Mouse (Mus musculus): ENCODE results near the gene Arhgef28. TPM values are rescaled to one million over a fixed set of nuclear protein-coding genes. Genes with fewer than 3 reads are reported as not detected.
"Not testable (repeated sequence)": the region's sequence is repeated elsewhere in the genome, so short reads cannot be mapped to it uniquely, and the experiment has no call there.

The Arhgef28 gene
- polyA plus RNA-seq, 1 experiment from 2014 or later = 9.4 TPM

DNA sequence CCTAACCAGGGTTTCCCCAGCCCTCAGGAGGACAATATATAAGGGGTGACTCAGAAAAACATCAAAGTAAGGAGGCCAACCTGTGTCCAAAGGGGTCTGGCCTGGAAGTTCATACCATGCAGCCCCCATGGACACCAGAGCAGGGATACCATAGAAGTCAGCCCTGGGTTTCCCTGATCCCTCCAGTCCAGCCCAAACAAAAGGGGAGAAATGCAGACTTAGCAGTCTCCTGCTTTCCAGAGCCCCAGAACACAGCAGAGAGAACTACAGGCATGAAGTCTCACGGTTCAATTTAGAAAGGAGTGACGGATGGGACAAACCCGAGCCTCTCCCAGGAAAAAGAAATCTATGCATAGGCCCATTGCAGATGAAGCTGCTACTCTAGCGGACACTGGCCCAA is 91.2 kb downstream of the Arhgef28 start:
- Histone ChIP-seq H3K4me3 (ENCODE audit: low read depth, low read length) (no peak overlapping the region), H3K4me2 (ENCODE audit: low read depth, low read length) (no peak overlapping the region), H3K9ac (ENCODE audit: low read depth, low read length) (no peak overlapping the region), H3K27me3 (replicated peaks; ENCODE audit: control insufficient read depth, insufficient read depth, low read length) (no peaks in the 10 kb centered on the region), H3K9me3 (ENCODE audit: control insufficient read depth, low read length) (peaks cover 3% of the 10 kb centered on the region; the same call in 1 of the 2 replicates), H3K36me3 (ENCODE audit: control insufficient read depth, insufficient read depth, low read length) (no peaks in the 10 kb centered on the region), H3K27ac (replicated peaks; ENCODE audit: low read depth, low read length) (no peak overlapping the region), H3K4me1 (ENCODE audit: control insufficient read depth, insufficient read depth, low read length) (no peaks in the 10 kb centered on the region)
- DNase-seq (ENCODE audit: low spot score) (no peak), ATAC-seq (ENCODE audit: low read depth) (no peak)
- 69% methylated on average over 4 of the region's 4 CpGs for WGBS

DNA sequence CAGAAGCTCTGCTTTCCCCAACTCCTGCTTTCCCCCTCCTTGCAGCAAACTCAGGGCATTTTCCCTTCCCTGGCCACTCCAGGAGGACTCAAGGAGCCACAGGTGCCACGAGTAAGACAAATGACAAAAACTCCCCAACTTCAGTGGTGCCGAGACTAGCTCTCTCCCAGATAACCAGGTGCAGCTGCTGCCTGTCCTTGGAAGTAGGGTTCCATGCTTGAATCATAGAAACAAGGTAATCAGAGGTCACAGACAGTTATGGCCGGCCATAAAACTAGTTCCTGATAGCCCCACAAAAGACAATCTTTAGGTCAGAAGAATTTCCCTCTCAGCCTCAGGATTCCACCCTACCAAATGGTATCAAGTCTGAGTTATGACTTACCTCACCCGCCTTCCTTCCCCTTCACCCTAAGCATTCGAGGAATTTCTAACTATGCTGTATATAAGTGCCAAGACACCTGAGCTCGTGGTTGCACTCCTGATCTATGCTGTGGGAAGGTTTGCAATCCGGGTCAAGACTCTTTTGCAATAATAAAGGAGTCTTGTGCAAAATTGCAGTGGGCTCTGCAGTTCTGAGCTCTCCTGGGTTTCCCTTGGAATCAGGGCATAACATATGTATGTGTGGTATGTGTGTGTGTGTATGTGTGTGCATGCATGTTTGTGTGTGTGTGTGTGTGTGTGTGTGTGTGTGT is 93.3 kb downstream of the Arhgef28 start:
- 60% methylated on average over 7 of the region's 7 CpGs for WGBS
- no peaks in the 10 kb centered on the region for H3K27me3 ChIP-seq (replicated peaks; ENCODE audit: control insufficient read depth, insufficient read depth, low read length)
- no peaks in the 10 kb centered on the region for H3K4me1 ChIP-seq (ENCODE audit: control insufficient read depth, insufficient read depth, low read length)
- no peak overlapping the region for H3K4me2 ChIP-seq (ENCODE audit: low read depth, low read length)
- ATAC-seq (ENCODE audit: low read depth) = no peak
- H3K9me3 ChIP-seq (ENCODE audit: control insufficient read depth, low read length) = no peaks in the 10 kb centered on the region
- DNase-seq (ENCODE audit: low spot score) = no peak
- H3K9ac ChIP-seq (ENCODE audit: low read depth, low read length) = no peak overlapping the region
- H3K27ac ChIP-seq (replicated peaks; ENCODE audit: low read depth, low read length) = no peak overlapping the region
- no peaks in the 10 kb centered on the region for H3K36me3 ChIP-seq (ENCODE audit: control insufficient read depth, insufficient read depth, low read length)
- no peak overlapping the region for H3K4me3 ChIP-seq (ENCODE audit: low read depth, low read length)

- 75% methylated on average over 5 of the region's 5 CpGs for WGBS
- Histone ChIP-seq H3K4me2 (ENCODE audit: low read depth, low read length) (no peak overlapping the region), H3K4me3 (ENCODE audit: low read depth, low read length) (no peak overlapping the region), H3K27ac (replicated peaks; ENCODE audit: low read depth, low read length) (no peak overlapping the region), H3K36me3 (ENCODE audit: control insufficient read depth, insufficient read depth, low read length) (no peaks in the 10 kb centered on the region), H3K27me3 (replicated peaks; ENCODE audit: control insufficient read depth, insufficient read depth, low read length) (no peaks in the 10 kb centered on the region), H3K9me3 (ENCODE audit: control insufficient read depth, low read length) (no peaks in the 10 kb centered on the region), H3K9ac (ENCODE audit: low read depth, low read length) (no peak overlapping the region), H3K4me1 (ENCODE audit: control insufficient read depth, insufficient read depth, low read length) (no peaks in the 10 kb centered on the region)
- DNase-seq (ENCODE audit: low spot score) (no peak), ATAC-seq (ENCODE audit: low read depth) (no peak)
These were observed 94.7 kb downstream of the Arhgef28 start for GRCm38 (mm10) chr13:98111531-98111930.

- H3K4me2 ChIP-seq (ENCODE audit: low read depth, low read length) = no peak overlapping the region
- no peak overlapping the region for H3K27ac ChIP-seq (replicated peaks; ENCODE audit: low read depth, low read length)
- H3K27me3 ChIP-seq (replicated peaks; ENCODE audit: control insufficient read depth, insufficient read depth, low read length) = no peaks in the 10 kb centered on the region
- WGBS = 43% methylated on average over 2 of the region's 2 CpGs
- DNase-seq (ENCODE audit: low spot score) (peak; percentile 66), ATAC-seq (ENCODE audit: low read depth) (peak; percentile 71; the same call in 1 of the 2 replicates)
- no peaks in the 10 kb centered on the region for H3K36me3 ChIP-seq (ENCODE audit: control insufficient read depth, insufficient read depth, low read length)
- H3K4me3 ChIP-seq (ENCODE audit: low read depth, low read length) = no peak overlapping the region
- H3K9ac ChIP-seq (ENCODE audit: low read depth, low read length) = no peak overlapping the region
- no peaks in the 10 kb centered on the region for H3K4me1 ChIP-seq (ENCODE audit: control insufficient read depth, insufficient read depth, low read length)
- no peaks in the 10 kb centered on the region for H3K9me3 ChIP-seq (ENCODE audit: control insufficient read depth, low read length)
These were observed 95.2 kb downstream of the Arhgef28 start for GRCm38 (mm10) chr13:98111021-98111420.

- H3K36me3 ChIP-seq (ENCODE audit: control insufficient read depth, insufficient read depth, low read length); ATAC-seq (ENCODE audit: low read depth); H3K9me3 ChIP-seq (ENCODE audit: control insufficient read depth, low read length); H3K4me1 ChIP-seq (ENCODE audit: control insufficient read depth, insufficient read depth, low read length); H3K4me2 ChIP-seq (ENCODE audit: low read depth, low read length); H3K4me3 ChIP-seq (ENCODE audit: low read depth, low read length); DNase-seq (ENCODE audit: low spot score); H3K27ac ChIP-seq (replicated peaks; ENCODE audit: low read depth, low read length); H3K9ac ChIP-seq (ENCODE audit: low read depth, low read length); H3K27me3 ChIP-seq (replicated peaks; ENCODE audit: control insufficient read depth, insufficient read depth, low read length): not testable (repeated sequence)
- WGBS = 87% methylated on average over 3 of the region's 3 CpGs
These were observed 97.8 kb downstream of the Arhgef28 start for GRCm38 (mm10) chr13:98108481-98108880.

DNA sequence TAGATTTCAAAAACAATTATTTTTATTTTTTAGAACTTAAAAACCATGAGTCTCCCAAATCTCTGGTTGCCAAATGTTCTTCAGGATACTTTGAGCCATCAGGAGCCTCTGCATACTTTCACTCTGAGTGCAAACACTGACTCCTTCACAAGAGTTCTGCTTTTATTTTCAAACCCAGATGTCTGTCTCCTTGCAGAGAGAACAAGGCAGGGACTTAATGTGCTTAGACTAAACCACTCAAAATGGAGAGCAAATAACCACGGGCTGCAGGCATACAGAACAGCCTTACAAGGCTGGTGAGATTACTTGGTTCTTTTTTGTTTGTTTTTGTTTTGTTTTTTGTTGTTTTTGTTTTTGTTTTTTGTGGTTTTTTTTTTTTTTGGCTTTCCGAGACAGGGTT is 98.6 kb downstream of the Arhgef28 start:
- Histone ChIP-seq H3K9ac (ENCODE audit: low read depth, low read length) (no peak overlapping the region), H3K27ac (replicated peaks; ENCODE audit: low read depth, low read length) (no peak overlapping the region), H3K36me3 (ENCODE audit: control insufficient read depth, insufficient read depth, low read length) (no peaks in the 10 kb centered on the region), H3K4me2 (ENCODE audit: low read depth, low read length) (no peak overlapping the region), H3K27me3 (replicated peaks; ENCODE audit: control insufficient read depth, insufficient read depth, low read length) (no peaks in the 10 kb centered on the region), H3K9me3 (ENCODE audit: control insufficient read depth, low read length) (0 out of 2 replicates have a peak, but pooled peaks cover 2% of the 10 kb centered on the region), H3K4me3 (ENCODE audit: low read depth, low read length) (no peak overlapping the region), H3K4me1 (ENCODE audit: control insufficient read depth, insufficient read depth, low read length) (no peaks in the 10 kb centered on the region)
- ATAC-seq (ENCODE audit: low read depth) (no peak), DNase-seq (ENCODE audit: low spot score) (no peak)
- 50% methylated on average over 2 of the region's 2 CpGs for WGBS

DNA sequence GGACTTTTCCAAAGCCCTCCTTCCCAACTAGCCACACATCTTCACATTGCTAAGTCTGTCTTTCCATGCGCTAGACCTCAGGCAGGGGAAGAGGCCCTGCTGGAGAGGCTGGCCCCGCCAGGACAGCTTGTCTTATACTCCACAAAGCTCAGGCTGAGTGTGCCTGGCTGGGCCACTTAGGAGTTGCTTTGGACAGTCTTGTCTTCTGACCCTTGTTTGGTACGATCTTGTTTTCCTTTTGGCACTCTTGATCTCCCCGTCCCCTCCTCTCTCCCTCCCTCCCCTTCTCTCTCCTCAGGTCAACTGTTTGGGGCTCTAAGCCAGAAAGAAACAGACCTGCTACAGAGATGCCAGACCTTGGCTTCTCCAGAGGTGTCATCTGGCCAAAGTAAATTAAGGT is 110.3 kb downstream of the Arhgef28 start:
- Histone ChIP-seq H3K9ac (ENCODE audit: low read depth, low read length) (no peak overlapping the region), H3K27ac (replicated peaks; ENCODE audit: low read depth, low read length) (no peak overlapping the region), H3K4me2 (ENCODE audit: low read depth, low read length) (no peak overlapping the region), H3K4me1 (ENCODE audit: control insufficient read depth, insufficient read depth, low read length) (peaks cover 12% of the 10 kb centered on the region), H3K9me3 (ENCODE audit: control insufficient read depth, low read length) (no peaks in the 10 kb centered on the region), H3K27me3 (replicated peaks; ENCODE audit: control insufficient read depth, insufficient read depth, low read length) (no peaks in the 10 kb centered on the region), H3K4me3 (ENCODE audit: low read depth, low read length) (no peak overlapping the region), H3K36me3 (ENCODE audit: control insufficient read depth, insufficient read depth, low read length) (no peaks in the 10 kb centered on the region)
- DNase-seq (ENCODE audit: low spot score) = no peak
- WGBS = 57% methylated on average over 3 of the region's 4 CpGs
- ATAC-seq (ENCODE audit: low read depth) = no peak

GRCm38 (mm10) chr13:98094332-98094731 is 111.9 kb downstream of the Arhgef28 start:
- DNase-seq (ENCODE audit: low spot score) (peak; percentile 74), ATAC-seq (ENCODE audit: low read depth) (peak; percentile 33; the same call in 1 of the 2 replicates)
- Histone ChIP-seq H3K9me3 (ENCODE audit: control insufficient read depth, low read length) (no peaks in the 10 kb centered on the region), H3K36me3 (ENCODE audit: control insufficient read depth, insufficient read depth, low read length) (no peaks in the 10 kb centered on the region), H3K9ac (ENCODE audit: low read depth, low read length) (no peak overlapping the region), H3K4me3 (ENCODE audit: low read depth, low read length) (no peak overlapping the region), H3K27ac (replicated peaks; ENCODE audit: low read depth, low read length) (0 out of 2 replicates have a peak overlapping the region, but pooled peaks have one; percentile 28), H3K4me2 (ENCODE audit: low read depth, low read length) (no peak overlapping the region), H3K27me3 (replicated peaks; ENCODE audit: control insufficient read depth, insufficient read depth, low read length) (no peaks in the 10 kb centered on the region), H3K4me1 (ENCODE audit: control insufficient read depth, insufficient read depth, low read length) (peaks cover 12% of the 10 kb centered on the region)
- WGBS = 13% methylated on average over 3 of the region's 3 CpGs

- H3K36me3 ChIP-seq (ENCODE audit: control insufficient read depth, insufficient read depth, low read length) = no peaks in the 10 kb centered on the region
- no peak overlapping the region for H3K9ac ChIP-seq (ENCODE audit: low read depth, low read length)
- DNase-seq (ENCODE audit: low spot score) = no peak
- H3K4me3 ChIP-seq (ENCODE audit: low read depth, low read length) = no peak overlapping the region
- H3K27me3 ChIP-seq (replicated peaks; ENCODE audit: control insufficient read depth, insufficient read depth, low read length) = no peaks in the 10 kb centered on the region
- 52% methylated on average over 9 of the region's 9 CpGs for whole genome bisulfite sequencing
- H3K4me1 ChIP-seq (ENCODE audit: control insufficient read depth, insufficient read depth, low read length) = peaks cover 12% of the 10 kb centered on the region
- no peaks in the 10 kb centered on the region for H3K9me3 ChIP-seq (ENCODE audit: control insufficient read depth, low read length)
- ATAC-seq (ENCODE audit: low read depth) = no peak
- no peak overlapping the region for H3K4me2 ChIP-seq (ENCODE audit: low read depth, low read length)
- no peak overlapping the region for H3K27ac ChIP-seq (replicated peaks; ENCODE audit: low read depth, low read length)
These were observed 112.8 kb downstream of the Arhgef28 start for GRCm38 (mm10) chr13:98093483-98093882.

All from embryonic facial prominence, embryonic 14.5 days (tissue).